In genomic region chr8:46246346-46246745, GRCm38 (mm10) we compare ENCODE assay signal across 18 mouse cellular contexts. TPM values are rescaled to one million over a fixed set of nuclear protein-coding genes. Genes with fewer than 3 reads are reported as not detected.
A peak's percentile ranks its signal among the peaks of the same experiment; 100 is the strongest.
DNase-seq lines count a peak whose midpoint lies in the region; ATAC-seq lines count a peak whose summit lies in the region.
"Had no signal": no experiment of that assay in that cellular context is flagged by ENCODE, and none has a peak within 500 bp of the region (broad histone marks: within the 10 kb centered on the region; RNA-seq: fewer than 3 reads in every experiment).

No protein-coding gene starts in this region.

- DNase-seq in heart, adult 8-10 months (ENCODE audit: low spot score): no peak
- DNase-seq in ovary, adult 18-20 months (ENCODE audit: low spot score): peak; percentile 56
- no peak for DNase-seq in ovary, postnatal 10 days (ENCODE audit: low spot score)
- DNase-seq in left cerebral cortex, postnatal 10 days (ENCODE audit: extremely low spot score in 1 of 2, low spot score in 2 of 2): no peak
- no peak for DNase-seq in lung, adult 18-20 months
- no peak for DNase-seq in left cerebral cortex, postnatal 25 days (ENCODE audit: low spot score in 2 of 2)
- DNase-seq: gastrocnemius, postnatal 14 days; right cerebral cortex, postnatal 25 days; thymus, postnatal 25 days had no signal

- H3K27me3 ChIP-seq in heart, embryonic 13.5 days (replicated peaks): no peaks in the 10 kb centered on the region
- no peaks in the 10 kb centered on the region for H3K27me3 ChIP-seq in heart, embryonic 16.5 days (ENCODE audit: control insufficient read depth, insufficient read depth, low read length)
- H3K27me3 ChIP-seq: forebrain, embryonic 15.5 days; limb, embryonic 12.5 days had no signal

- 0 out of 2 replicates have a peak overlapping the region, but pooled peaks have one; percentile 15 for H3K9ac ChIP-seq in heart, embryonic 13.5 days
- peak overlapping the region; percentile 43; the same call in 1 of the 2 replicates for H3K9ac ChIP-seq in heart, embryonic 16.5 days (ENCODE audit: low read length)
- H3K9ac ChIP-seq: forebrain, embryonic 15.5 days; limb, embryonic 12.5 days; midbrain, embryonic 13.5 days had no signal

- intact Hi-C loops in left cerebral cortex, postnatal 10 days (cut with DNase I): loop anchor here (10.0 kb wide), 1 partner anchor 708 kb away; no protein-coding TSS in a partner anchor
- intact Hi-C loops in left cerebral cortex, postnatal 25 days (cut with DNase I): no loop called here

- H3K36me3 ChIP-seq in heart, embryonic 13.5 days: no peaks in the 10 kb centered on the region
- no peaks in the 10 kb centered on the region for H3K36me3 ChIP-seq in heart, embryonic 16.5 days (ENCODE audit: control insufficient read depth, insufficient read depth)
- H3K36me3 ChIP-seq: forebrain, embryonic 15.5 days; limb, embryonic 12.5 days; midbrain, embryonic 13.5 days had no signal

- 24% methylated on average over 11 of the region's 11 CpGs for WGBS in heart, embryonic 13.5 days
- 29% methylated on average over 11 of the region's 11 CpGs for WGBS in heart, embryonic 16.5 days

- H3K4me3 ChIP-seq in heart, embryonic 13.5 days: 0 out of 2 replicates have a peak overlapping the region, but pooled peaks have one; percentile 8
- H3K4me3 ChIP-seq in heart, embryonic 16.5 days (ENCODE audit: low read length): peak overlapping the region; percentile 29; the same call in 1 of the 2 replicates
- H3K4me3 ChIP-seq: forebrain, embryonic 15.5 days; limb, embryonic 12.5 days; midbrain, embryonic 13.5 days had no signal

- H3K27ac ChIP-seq in heart, embryonic 13.5 days (replicated peaks): peak overlapping the region; percentile 49
- H3K27ac ChIP-seq in heart, embryonic 16.5 days (ENCODE audit: low read length): peak overlapping the region; percentile 64
- H3K27ac ChIP-seq: forebrain, embryonic 15.5 days; limb, embryonic 12.5 days; midbrain, embryonic 13.5 days had no signal

- no peaks in the 10 kb centered on the region for H3K9me3 ChIP-seq in heart, embryonic 13.5 days
- no peaks in the 10 kb centered on the region for H3K9me3 ChIP-seq in heart, embryonic 16.5 days (replicated peaks; ENCODE audit: control insufficient read depth, low read length)
- H3K9me3 ChIP-seq: forebrain, embryonic 15.5 days; limb, embryonic 12.5 days; midbrain, embryonic 13.5 days had no signal

- peak overlapping the region; percentile 53 for H3K4me2 ChIP-seq in heart, embryonic 13.5 days
- peak overlapping the region; percentile 58 for H3K4me2 ChIP-seq in heart, embryonic 16.5 days (ENCODE audit: low read depth, low read length)
- H3K4me2 ChIP-seq: forebrain, embryonic 15.5 days; limb, embryonic 12.5 days; midbrain, embryonic 13.5 days had no signal

- H3K4me1 ChIP-seq in heart, embryonic 13.5 days: peaks cover 23% of the 10 kb centered on the region
- peaks cover 14% of the 10 kb centered on the region for H3K4me1 ChIP-seq in heart, embryonic 16.5 days (ENCODE audit: control insufficient read depth, insufficient read depth, low read length)

- no peak for ATAC-seq in heart, embryonic 13.5 days (ENCODE audit: extremely low read depth, insufficient number of reproducible peaks, low FRiP score, low TSS enrichment)
- ATAC-seq in heart, embryonic 16.5 days (replicated peaks; ENCODE audit: extremely low read depth, insufficient read depth, low FRiP score): no peak
- ATAC-seq: forebrain, embryonic 15.5 days; lung, postnatal 0 days; midbrain, embryonic 13.5 days had no signal

RNA-seq across cellular contexts. Expression of gene Slc25a4, which starts 35.3 kb away (rescaled TPM):
- 1,621 and 1,814 TPM in 2 replicates for polyA plus RNA-seq in heart, embryonic 13.5 days (2015; fragmentation: Nextera tagmentation; extraction: Ambion mirVana)
- total RNA-seq in heart, adult 8-10 months (2022): 1,000 to 10,000 TPM; 4,428 to 5,209 (median 4,678) TPM
- 2,893 and 2,917 TPM in 2 replicates for polyA plus RNA-seq in heart, embryonic 16.5 days (2015; fragmentation: Nextera tagmentation; extraction: Ambion mirVana)
- 100 to 1,000 TPM; 666 to 701 TPM for total RNA-seq in left cerebral cortex, postnatal 10 days (2021)
- 100 to 1,000 TPM; 569 to 580 TPM for total RNA-seq in left cerebral cortex, postnatal 25 days (2021)

RNA-seq across cellular contexts. Expression of gene Helt, which starts 48.1 kb away (rescaled TPM):
- polyA plus RNA-seq in heart, embryonic 13.5 days (2015; fragmentation: Nextera tagmentation; extraction: Ambion mirVana): not detected in 2 replicates
- total RNA-seq in heart, adult 8-10 months (2022): 1 to 10 TPM in 3 of 4 experiments, under 1 TPM in 1; 0.92 to 4.2 (median 3.3) TPM
- polyA plus RNA-seq in heart, embryonic 16.5 days (2015; fragmentation: Nextera tagmentation; extraction: Ambion mirVana): not detected in 2 replicates
- not detected for total RNA-seq in left cerebral cortex, postnatal 10 days (2021)
- total RNA-seq in left cerebral cortex, postnatal 25 days (2021): not detected
- total RNA-seq: layer of hippocampus, postnatal 14 days had no signal
- polyA plus RNA-seq: kidney, embryonic 16.5 days; limb, embryonic 12.5 days; lung, postnatal 0 days; neural tube, embryonic 14.5 days had no signal

Comparison
In these comparisons a context has a peak if more than half of its experiments do, and no peak if none do; other contexts are left out.
1. RNA of gene Slc25a4, which starts 35.3 kb away (total RNA-seq): 4,428 to 5,209 TPM in heart, adult 8-10 months; 666 to 701 TPM in left cerebral cortex, postnatal 10 days and 569 to 580 TPM in left cerebral cortex, postnatal 25 days; every median in the first group is over 4 times any median in the second.